Mouse (Mus musculus): ENCODE data around the gene Hoxd3.

Gene Hoxd3

DNA sequence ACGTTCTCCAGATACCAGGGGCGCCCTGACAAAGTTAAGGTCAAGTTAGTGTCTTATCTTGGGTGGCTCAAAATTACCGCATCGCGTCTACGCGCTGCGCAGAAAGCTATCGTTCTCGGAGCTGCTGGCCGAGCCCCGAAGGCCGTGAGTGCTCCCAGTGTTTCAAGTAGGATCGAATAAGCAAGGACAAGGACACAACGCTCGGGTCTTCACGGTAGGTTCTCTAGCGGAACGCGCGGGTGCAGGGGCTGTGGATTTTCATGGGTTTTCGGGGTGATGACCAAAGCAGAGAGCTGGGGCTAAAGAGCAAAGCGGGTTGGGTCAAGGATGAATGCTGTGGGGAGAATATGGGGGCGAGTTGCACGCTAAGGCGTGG, 32.1 kb upstream of the Hoxd3 start:
- DNase-seq, result no peak

DNA sequence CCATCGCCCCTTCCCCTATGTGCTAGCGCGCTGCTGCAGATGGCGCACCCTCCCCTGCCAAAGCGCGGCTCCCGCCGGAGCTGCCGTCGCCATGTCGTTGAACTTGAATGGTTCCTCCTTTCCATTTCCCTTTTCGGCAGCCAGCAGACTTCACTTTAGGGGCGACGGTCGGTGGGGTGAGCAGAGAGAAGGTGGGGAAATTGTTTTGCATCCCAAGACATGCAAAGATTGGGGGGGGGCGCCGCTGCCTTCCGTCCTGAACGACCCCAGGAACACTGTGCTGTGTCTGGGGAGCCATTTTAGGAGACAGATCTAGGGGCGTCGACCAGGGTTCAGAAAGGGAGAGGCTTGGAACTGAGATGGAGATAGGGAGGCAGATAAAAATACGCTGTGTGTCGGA, 31.7 kb upstream of the Hoxd3 start:
- no peak for DNase-seq

DNA sequence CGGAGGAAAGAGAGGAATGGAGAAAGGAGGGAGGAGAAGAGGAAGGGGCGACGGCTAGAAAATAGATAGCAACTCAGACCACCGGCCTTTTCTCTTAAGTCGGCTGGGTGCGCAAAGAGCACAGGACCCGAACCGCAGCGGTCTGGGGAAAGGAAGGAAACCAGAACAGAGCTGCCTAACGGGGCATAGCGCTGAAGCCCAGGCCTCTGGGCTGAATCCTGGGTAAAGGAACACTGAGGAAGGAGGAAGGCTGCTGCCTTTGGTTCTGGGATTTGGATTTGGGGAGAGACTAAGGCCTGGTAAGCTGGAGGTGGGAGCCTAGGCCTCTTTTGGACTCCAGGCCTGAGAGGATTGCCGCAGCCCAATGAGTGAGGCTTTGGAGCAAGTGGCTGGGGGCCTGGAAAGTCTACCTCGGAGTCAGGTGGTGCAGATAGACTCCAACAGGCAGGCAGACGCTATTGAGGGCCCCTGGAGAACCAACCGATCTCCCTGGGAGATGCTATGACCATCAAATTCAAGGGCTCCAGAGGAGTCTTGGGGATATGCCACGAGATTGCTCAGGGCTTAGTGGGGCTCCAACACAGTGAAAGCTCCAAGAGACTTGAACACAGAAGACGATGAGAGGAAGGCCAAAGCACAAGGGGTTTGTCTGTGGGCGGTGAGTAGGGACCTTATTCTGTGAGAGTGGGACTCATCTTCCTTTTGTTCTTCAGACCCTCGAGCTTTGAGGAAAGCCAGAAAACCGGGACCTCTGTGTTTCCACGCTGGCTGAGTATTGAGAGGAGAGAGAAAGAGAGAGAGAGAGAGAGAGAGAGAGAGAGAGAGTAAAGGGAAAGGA, 30.9 kb upstream of the Hoxd3 start:
- no peak for DNase-seq

GRCm38 (mm10) chr2:74681594-74682531, 29.9 kb upstream of the Hoxd3 start:
- DNase-seq, result peak; percentile 52

GRCm38 (mm10) chr2:74682796-74683195, 28.9 kb upstream of the Hoxd3 start:
- no peak for DNase-seq

- no peak for DNase-seq
Measured at GRCm38 (mm10) chr2:74683471-74683951, 28.2 kb upstream of the Hoxd3 start.

DNA sequence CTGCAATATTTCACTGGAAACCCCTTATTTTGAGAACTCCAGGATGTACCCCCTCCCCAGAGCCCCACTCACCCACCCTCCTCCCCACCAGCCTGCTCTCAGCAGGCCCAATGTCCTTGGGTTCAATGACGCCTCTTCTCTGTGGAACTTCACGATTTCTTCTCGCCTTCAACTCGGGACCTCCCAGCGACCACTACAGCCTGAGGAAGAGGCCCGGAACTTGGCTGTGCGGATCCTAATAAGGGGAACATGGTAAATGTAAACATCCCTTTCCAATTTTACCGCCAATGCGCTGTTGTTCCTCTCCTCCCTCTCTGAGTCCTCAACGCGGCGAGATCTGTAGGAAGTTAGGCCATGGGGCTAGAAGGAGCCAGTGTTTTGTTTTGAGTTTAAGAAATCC, 27.6 kb upstream of the Hoxd3 start:
- DNase-seq, result no peak

GRCm38 (mm10) chr2:74685059-74685603, 26.6 kb upstream of the Hoxd3 start:
- DNase-seq, result no peak

- peak; percentile 87 for DNase-seq
Measured at GRCm38 (mm10) chr2:74686301-74686987, 25.3 kb upstream of the Hoxd3 start.

- peak; percentile 62 for DNase-seq
Measured at GRCm38 (mm10) chr2:74686988-74687697, 24.6 kb upstream of the Hoxd3 start.

- no peak for DNase-seq
Measured at GRCm38 (mm10) chr2:74687698-74688555, 23.8 kb upstream of the Hoxd3 start.

GRCm38 (mm10) chr2:74688795-74689573, 22.7 kb upstream of the Hoxd3 start:
- no peak for DNase-seq

GRCm38 (mm10) chr2:74689574-74690337, 22.0 kb upstream of the Hoxd3 start:
- peak; percentile 58 for DNase-seq

GRCm38 (mm10) chr2:74690338-74690716, 21.4 kb upstream of the Hoxd3 start:
- DNase-seq, result no peak

DNA sequence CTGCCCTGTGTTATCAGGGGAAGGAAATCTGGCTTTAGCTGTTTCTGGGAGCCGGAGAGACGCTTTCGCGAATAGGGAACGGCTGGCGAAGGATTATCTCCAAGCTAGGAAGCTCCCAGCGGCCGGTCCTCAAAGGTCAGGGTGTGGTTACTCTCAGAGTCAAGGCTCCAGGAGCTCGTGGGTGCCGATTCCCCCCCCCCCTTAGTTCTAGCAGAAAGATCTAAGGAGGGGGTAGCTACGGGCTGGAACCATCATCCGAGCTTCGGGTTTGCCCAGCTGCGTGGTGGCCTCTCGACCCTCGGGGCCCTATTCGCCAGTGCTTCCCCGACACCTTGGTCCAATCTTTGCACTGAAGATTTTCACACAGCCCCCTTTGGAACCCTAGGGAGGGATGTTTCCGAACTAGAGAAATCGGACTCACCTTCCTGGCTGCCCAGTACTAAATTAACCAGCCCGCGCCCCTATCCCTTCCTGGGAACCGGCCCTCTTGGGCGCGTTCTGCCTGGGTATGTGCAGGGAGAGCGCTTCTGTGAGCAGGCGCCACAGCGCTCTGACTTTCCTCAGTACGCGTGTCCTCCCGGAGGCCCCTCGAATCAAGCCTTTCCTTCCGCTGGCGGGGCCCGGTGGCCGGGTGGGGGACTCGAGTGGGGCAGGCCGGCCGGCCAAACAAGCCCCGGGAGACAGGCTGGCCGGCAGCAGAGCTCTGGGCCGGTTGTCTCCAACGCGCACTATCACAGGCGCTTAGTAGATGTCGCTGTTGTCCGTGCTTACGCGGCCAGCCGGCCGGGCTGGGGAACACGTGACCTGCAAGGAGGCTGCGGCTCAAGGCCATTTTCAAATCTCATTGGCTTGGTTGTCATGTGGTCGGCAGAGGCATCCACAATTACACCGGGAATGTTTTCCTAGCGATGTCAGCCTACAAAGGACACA, 20.4 kb upstream of the Hoxd3 start, which contains the start of gene Hoxd10:
Gene Hoxd10, plus strand, starts transcription at position 903 of the 930 bp plus-strand sequence.
- DNase-seq, result peak; percentile 87

DNA sequence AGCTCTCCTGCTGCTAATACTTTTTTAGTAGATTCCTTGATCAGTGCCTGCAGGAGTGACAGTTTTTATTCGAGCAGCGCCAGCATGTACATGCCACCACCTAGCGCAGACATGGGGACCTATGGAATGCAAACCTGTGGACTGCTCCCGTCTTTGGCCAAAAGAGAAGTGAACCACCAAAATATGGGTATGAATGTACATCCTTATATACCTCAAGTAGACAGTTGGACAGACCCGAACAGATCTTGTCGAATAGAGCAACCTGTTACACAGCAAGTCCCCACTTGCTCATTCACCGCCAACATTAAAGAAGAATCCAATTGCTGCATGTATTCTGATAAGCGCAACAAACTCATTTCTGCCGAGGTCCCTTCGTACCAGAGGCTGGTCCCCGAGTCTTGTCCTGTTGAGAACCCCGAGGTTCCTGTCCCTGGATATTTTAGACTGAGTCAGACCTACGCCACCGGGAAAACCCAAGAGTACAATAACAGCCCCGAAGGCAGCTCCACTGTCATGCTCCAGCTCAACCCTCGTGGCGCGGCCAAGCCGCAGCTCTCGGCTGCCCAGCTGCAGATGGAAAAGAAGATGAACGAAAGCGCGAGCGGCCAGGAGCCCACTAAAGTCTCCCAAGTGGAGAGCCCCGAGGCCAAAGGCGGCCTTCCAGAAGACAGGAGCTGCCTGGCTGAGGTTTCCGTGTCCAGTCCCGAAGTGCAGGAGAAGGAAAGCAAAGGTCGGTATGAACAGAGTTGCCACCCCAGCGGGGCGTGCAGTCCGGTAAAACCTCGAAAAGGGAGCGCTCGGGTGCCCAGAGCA, 19.5 kb upstream of the Hoxd3 start:
- peak; percentile 58 for DNase-seq

GRCm38 (mm10) chr2:74692808-74693431, 18.8 kb upstream of the Hoxd3 start:
- no peak for DNase-seq
